Mouse (Mus musculus) intestine, embryonic 14.5 days (tissue): ENCODE data around the gene Zfp598. TPM values are rescaled to one million over a fixed set of nuclear protein-coding genes. Genes with fewer than 3 reads are reported as not detected.
A peak's percentile ranks its signal among the peaks of the same experiment; 100 is the strongest.
"Not testable (repeated sequence)": the region's sequence is repeated elsewhere in the genome, so short reads cannot be mapped to it uniquely, and the experiment has no call there.

ENCODE experiments used
- ATAC-seq: fragments of 200-750 bp; cut with Nextera tagmentation; replicated peaks from 2 replicates; pipeline ENCODE4 v1.8.0; 2017; ENCODE audit warnings: low read depth, moderate number of reproducible peaks, moderate TSS enrichment, moderate library complexity; ENCODE audit not compliant: low FRiP score, low TSS enrichment
- DNase-seq: peaks from one replicate; pipeline ENCODE4 v3.0.0-alpha.2; 2018; ENCODE audit warnings: low spot score
- H3K27ac ChIP-seq: fragments of 300-500 bp; sonication (generic); 2 replicates; pipeline ENCODE4 v1.5.1; 2014; ENCODE audit warnings: low read depth, mild to moderate bottlenecking, control low read depth
- H3K27me3 ChIP-seq: fragments of 300-500 bp; sonication (generic); replicated peaks from 2 replicates; pipeline ENCODE4 v1.6.1; 2014; ENCODE audit warnings: low read length, control low read depth; ENCODE audit not compliant: control insufficient read depth, insufficient read depth
- H3K36me3 ChIP-seq: fragments of 300-500 bp; sonication (generic); 2 replicates; pipeline ENCODE4 v1.6.1; 2014; ENCODE audit warnings: low read length, control low read depth; ENCODE audit not compliant: control insufficient read depth, insufficient read depth
- H3K4me1 ChIP-seq: fragments of 300-500 bp; sonication (generic); replicated peaks from 2 replicates; pipeline ENCODE4 v1.6.1; 2014; ENCODE audit warnings: low read length, control low read depth, mixed read lengths; ENCODE audit not compliant: control insufficient read depth, insufficient read depth
- H3K4me2 ChIP-seq: fragments of 300-500 bp; sonication (generic); 2 replicates; pipeline ENCODE4 v1.6.1; 2014; ENCODE audit warnings: low read length
- H3K4me3 ChIP-seq: fragments of 300-500 bp; sonication (generic); 2 replicates; pipeline ENCODE4 v1.5.1; 2014; ENCODE audit warnings: low read depth, low read length, control low read depth, mixed read lengths
- H3K9ac ChIP-seq: fragments of 300-500 bp; sonication (generic); 2 replicates; pipeline ENCODE4 v1.6.1; 2014; ENCODE audit warnings: mild to moderate bottlenecking, low read length
- H3K9me3 ChIP-seq: fragments of 300-500 bp; sonication (generic); 2 replicates; pipeline ENCODE4 v1.6.1; 2016; ENCODE audit warnings: low read length, control low read depth; ENCODE audit not compliant: control insufficient read depth
- WGBS: fragments of 180-500 bp; shearing (Covaris S2); extraction: QIAGEN DNeasy Blood & Tissue Kit; methylation state at CpG from one replicate; pipeline ENCODE4 v1.1.7; 2014; 5-methylcytosine and 5-hydroxymethylcytosine counted together
- polyA plus RNA-seq: library from polyadenylated mRNA; unstranded; fragments of >200 nt; fragmentation: Nextera tagmentation; extraction: Ambion mirVana; gene quantifications from 2 replicates; pipeline ENCODE4 v1.2.1, GENCODE M21; 2014

Gene Zfp598
- polyA plus RNA-seq, 1 experiment from 2014 or later = 30.6 TPM

GRCm38 (mm10) chr17:24650766-24651165 is 18.7 kb upstream of the Zfp598 start:
- ATAC-seq (no peak), DNase-seq (no peak)
- Histone ChIP-seq H3K36me3 (no peaks in the 10 kb centered on the region), H3K4me3 (0 out of 2 replicates have a peak overlapping the region, but pooled peaks have one; percentile 79), H3K4me1 (peaks cover 3% of the 10 kb centered on the region), H3K9ac (no peak overlapping the region; the same call in 1 of the 2 replicates), H3K27ac (no peak overlapping the region), H3K27me3 (0 out of 2 replicates have a peak, but pooled peaks cover 3% of the 10 kb centered on the region), H3K4me2 (peak overlapping the region; percentile 97; the same call in 1 of the 2 replicates), H3K9me3 (no peaks in the 10 kb centered on the region)
- 72% methylated on average over 4 of the region's 4 CpGs for WGBS

- DNase-seq = no peak
Observed at GRCm38 (mm10) chr17:24651835-24652234, 17.7 kb upstream of the Zfp598 start.

GRCm38 (mm10) chr17:24653967-24654710 is 15.3 kb upstream of the Zfp598 start:
- peaks cover 27% of the 10 kb centered on the region for H3K27me3 ChIP-seq
- H3K4me2 ChIP-seq = peak overlapping the region; percentile 56
- H3K36me3 ChIP-seq = no peaks in the 10 kb centered on the region
- H3K27ac ChIP-seq = no peak overlapping the region
- WGBS = 3% methylated on average over 19 of the region's 19 CpGs
- H3K4me1 ChIP-seq = peaks cover 12% of the 10 kb centered on the region; the same call in 1 of the 2 replicates
- ATAC-seq = 0 out of 2 replicates have a peak, but pooled peaks have one; percentile 20
- peak; percentile 96 for DNase-seq
- H3K4me3 ChIP-seq = peak overlapping the region; percentile 31
- H3K9me3 ChIP-seq = no peaks in the 10 kb centered on the region
- peak overlapping the region; percentile 20; the same call in 1 of the 2 replicates for H3K9ac ChIP-seq

More at GRCm38 (mm10) chr17:24651835-24652234, 17.7 kb upstream of the Zfp598 start:
- Histone ChIP-seq H3K9ac (no peak overlapping the region), H3K4me2 (no peak overlapping the region), H3K27ac (no peak overlapping the region), H3K9me3 (no peaks in the 10 kb centered on the region), H3K36me3 (no peaks in the 10 kb centered on the region), H3K27me3 (peaks cover 4% of the 10 kb centered on the region; the same call in 1 of the 2 replicates), H3K4me1 (peaks cover 3% of the 10 kb centered on the region), H3K4me3 (no peak overlapping the region)
- ATAC-seq = no peak
- WGBS = 71% methylated on average over 3 of the region's 3 CpGs

- no peaks in the 10 kb centered on the region for H3K36me3 ChIP-seq
- no peak overlapping the region for H3K4me3 ChIP-seq
- no peak overlapping the region for H3K4me2 ChIP-seq
- no peaks in the 10 kb centered on the region for H3K9me3 ChIP-seq
- no peak overlapping the region for H3K9ac ChIP-seq
- peaks cover 12% of the 10 kb centered on the region; the same call in 1 of the 2 replicates for H3K4me1 ChIP-seq
- peaks cover 34% of the 10 kb centered on the region for H3K27me3 ChIP-seq
- WGBS = 63% methylated on average over 4 of the region's 4 CpGs
- H3K27ac ChIP-seq = no peak overlapping the region
- DNase-seq (no peak), ATAC-seq (no peak)
Observed at GRCm38 (mm10) chr17:24654969-24655368, 14.5 kb upstream of the Zfp598 start.

- Histone ChIP-seq H3K27ac (no peak within 1 kb of the TSS), H3K9ac (peak within 1 kb of the TSS; percentile 38; the same call in 1 of the 2 replicates), H3K9me3 (no peaks in the 10 kb centered on the region), H3K36me3 (no peaks in the 10 kb centered on the region), H3K4me1 (0 out of 2 replicates have a peak, but pooled peaks cover 12% of the 10 kb centered on the region), H3K4me3 (peak within 1 kb of the TSS; percentile 37), H3K4me2 (peak within 1 kb of the TSS; percentile 86), H3K27me3 (peaks cover 41% of the 10 kb centered on the region)
- WGBS = 1% methylated on average over 47 of the region's 47 CpGs
- DNase-seq = peak; percentile 75
- no peak for ATAC-seq
Observed at GRCm38 (mm10) chr17:24658017-24658758, 11.3 kb upstream of the Zfp598 start, which contains the start of gene Npw. Gene Npw, minus strand, starts transcription at chr17:24658457.

- not testable (repeated sequence) for H3K27me3 ChIP-seq, H3K4me3 ChIP-seq, H3K36me3 ChIP-seq, H3K9ac ChIP-seq, H3K9me3 ChIP-seq, H3K27ac ChIP-seq, H3K4me2 ChIP-seq, DNase-seq, ATAC-seq
- WGBS = 65% methylated on average over 7 of the region's 7 CpGs
- H3K4me1 ChIP-seq = peaks cover 21% of the 10 kb centered on the region
Observed at GRCm38 (mm10) chr17:24667011-24667410, 2.5 kb upstream of the Zfp598 start.

- 25% methylated on average over 6 of the region's 6 CpGs for whole genome bisulfite sequencing
- Histone ChIP-seq H3K4me3 (no peak overlapping the region), H3K9me3 (no peaks in the 10 kb centered on the region), H3K36me3 (no peaks in the 10 kb centered on the region), H3K27ac (no peak overlapping the region), H3K9ac (no peak overlapping the region), H3K4me1 (peaks cover 25% of the 10 kb centered on the region), H3K4me2 (no peak overlapping the region), H3K27me3 (no peaks in the 10 kb centered on the region)
- ATAC-seq = 0 out of 2 replicates have a peak, but pooled peaks have one; percentile 3
- peak; percentile 63 for DNase-seq
Observed at GRCm38 (mm10) chr17:24667416-24667815, 2.1 kb upstream of the Zfp598 start.

GRCm38 (mm10) chr17:24669214-24669544 is 308 bp upstream of the Zfp598 start:
- Histone ChIP-seq H3K4me2 (peak overlapping the region; percentile 92), H3K27ac (peak overlapping the region; percentile 54; the same call in 1 of the 2 replicates), H3K4me3 (peak overlapping the region; percentile 98), H3K9ac (peak overlapping the region; percentile 91), H3K4me1 (peaks cover 26% of the 10 kb centered on the region)
- DNase-seq, H3K9me3 ChIP-seq, H3K36me3 ChIP-seq, H3K27me3 ChIP-seq: not testable (repeated sequence)
- WGBS = 9% methylated on average over 15 of the region's 15 CpGs
- ATAC-seq = peak; percentile 18
